Mouse (Mus musculus): ENCODE data around the gene Lrrc10.
"Not testable (repeated sequence)": the region's sequence is repeated elsewhere in the genome, so short reads cannot be mapped to it uniquely, and the experiment has no call there.

Lrrc10 gene

GRCm38 (mm10) chr10:117045175-117046056 lies at the start of gene Lrrc10:
TSS of gene Lrrc10 (plus strand) at chr10:117045341.
- no peak for DNase-seq

DNA sequence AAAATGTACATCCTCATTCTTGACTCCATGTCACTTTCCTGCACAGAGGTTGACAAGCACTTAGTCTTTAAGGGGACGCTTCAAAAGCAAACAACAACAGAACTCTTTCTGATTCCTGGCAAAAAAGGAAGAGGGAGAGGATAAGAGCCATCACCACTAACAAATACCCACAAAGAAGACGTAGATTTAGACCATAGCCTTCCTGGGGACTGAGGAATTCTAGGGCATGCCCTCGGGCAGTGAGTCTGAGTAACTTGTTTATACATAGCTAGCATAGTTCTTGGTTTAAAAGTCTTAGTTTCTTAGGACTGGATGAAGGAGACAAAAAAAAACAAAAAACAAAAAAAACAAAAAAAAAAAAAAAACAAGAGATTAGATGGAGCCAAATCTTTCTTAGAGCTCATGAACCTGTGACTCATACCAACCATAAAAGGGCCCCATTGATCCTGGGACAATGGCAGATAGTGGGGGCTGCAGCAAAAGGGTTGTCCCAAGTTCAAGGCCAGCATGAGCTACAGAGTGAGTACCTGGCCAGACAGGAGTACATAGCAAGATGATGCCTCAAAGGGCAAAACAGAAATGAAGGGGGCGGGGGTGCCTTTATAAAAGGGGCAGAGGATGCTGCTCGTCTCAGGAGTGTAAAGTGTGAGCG lies 49.4 kb upstream of the Lrrc10 start:
- no peak for DNase-seq

DNA sequence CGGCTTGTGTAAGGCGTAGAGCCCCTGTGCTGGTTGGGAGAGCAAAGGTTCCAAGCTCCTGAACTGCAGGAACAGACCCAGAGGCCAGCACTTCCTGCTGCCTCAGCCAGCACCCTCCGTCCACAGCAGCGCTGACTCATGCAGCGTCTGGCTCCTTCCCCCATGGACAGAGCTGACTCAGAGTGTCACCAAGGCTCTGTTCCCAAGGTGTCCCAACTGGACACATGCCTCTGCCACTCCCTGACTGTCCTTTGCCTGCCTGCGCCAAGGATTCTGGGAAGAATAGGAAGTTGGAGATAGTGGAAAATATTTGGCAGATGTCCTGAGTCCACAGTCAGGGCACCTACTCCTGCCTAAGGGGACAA lies 48.9 kb upstream of the Lrrc10 start:
- DNase-seq = no peak

GRCm38 (mm10) chr10:116998716-116999455 lies 46.3 kb upstream of the Lrrc10 start:
- DNase-seq = no peak

GRCm38 (mm10) chr10:117000975-117001374 lies 44.2 kb upstream of the Lrrc10 start:
- DNase-seq = no peak

GRCm38 (mm10) chr10:117004695-117005094 lies 40.4 kb upstream of the Lrrc10 start:
- DNase-seq = no peak

- no peak for DNase-seq
These were observed 39.3 kb upstream of the Lrrc10 start for GRCm38 (mm10) chr10:117005707-117006464.

DNA sequence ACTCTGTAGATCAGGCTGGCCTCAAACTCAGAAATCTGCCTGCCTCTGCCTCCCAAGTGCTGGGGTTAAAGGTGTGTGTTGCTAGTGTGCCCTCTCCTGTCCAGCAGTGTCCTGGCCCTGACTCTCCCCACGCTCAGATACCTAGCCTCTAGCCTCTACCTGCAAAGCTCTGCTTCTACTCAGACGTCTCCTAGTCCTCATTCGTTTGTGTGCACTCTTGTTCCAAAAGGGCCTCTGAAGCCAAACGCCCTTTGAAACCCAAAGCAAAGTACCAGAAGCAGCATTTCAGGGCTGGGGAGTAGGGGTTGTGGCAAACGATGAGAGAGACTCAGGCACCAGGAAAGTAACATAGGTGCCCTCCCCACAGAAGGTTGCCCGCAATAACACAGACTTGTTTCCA lies 35.5 kb upstream of the Lrrc10 start:
- no peak for DNase-seq

DNA sequence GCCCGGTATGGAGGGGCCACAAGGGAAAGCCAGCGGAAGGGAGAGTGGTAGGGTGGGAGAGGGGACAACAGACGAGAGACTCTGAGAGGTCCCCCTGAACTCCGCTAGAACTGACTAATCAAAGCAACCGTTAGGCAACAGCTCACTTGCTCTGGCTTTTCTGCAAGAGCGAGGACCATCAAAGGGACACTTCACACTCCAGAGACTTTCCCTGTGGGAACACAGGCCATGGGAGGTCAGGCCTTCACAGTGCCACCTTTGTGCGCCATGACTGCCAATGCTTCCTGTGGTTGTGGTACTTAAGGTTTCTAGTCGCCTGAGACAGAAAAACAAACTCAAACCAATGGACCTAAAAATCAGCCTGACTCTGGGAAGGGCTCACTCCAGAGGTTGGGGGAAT lies 34.1 kb upstream of the Lrrc10 start:
- no peak for DNase-seq

DNA sequence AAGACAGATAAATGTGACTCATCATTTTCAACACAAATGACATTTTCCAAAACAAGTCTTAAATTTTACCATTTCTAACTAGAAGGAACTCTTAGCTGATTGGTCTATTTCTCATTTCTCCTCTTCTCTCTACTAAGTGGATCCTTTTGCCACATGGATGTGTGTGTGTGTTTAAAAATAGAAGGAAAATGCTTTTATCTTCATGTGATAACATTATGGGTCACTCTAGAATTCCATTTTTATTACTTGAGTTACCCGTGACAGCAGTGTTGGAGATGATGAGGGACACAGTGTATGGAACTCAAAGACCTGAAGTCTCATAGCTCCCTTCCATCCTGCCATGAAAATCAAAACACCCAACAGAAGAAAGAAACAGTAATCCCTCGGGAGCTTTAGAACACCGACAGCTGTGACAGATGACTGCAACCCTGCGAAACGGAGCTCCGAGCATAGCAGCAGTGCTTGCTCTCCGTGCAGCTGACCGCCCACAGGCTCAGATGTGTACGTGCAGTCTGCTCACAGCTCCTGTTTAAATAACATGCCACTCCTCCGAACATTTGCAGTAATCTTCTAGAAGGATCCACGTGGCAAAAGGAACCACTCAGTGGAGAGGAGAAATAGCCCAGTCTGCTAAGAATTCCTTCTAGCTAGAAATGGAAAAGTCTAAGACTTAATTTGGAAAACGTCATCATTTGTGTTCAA lies 31.3 kb upstream of the Lrrc10 start:
- DNase-seq = peak; percentile 42

DNA sequence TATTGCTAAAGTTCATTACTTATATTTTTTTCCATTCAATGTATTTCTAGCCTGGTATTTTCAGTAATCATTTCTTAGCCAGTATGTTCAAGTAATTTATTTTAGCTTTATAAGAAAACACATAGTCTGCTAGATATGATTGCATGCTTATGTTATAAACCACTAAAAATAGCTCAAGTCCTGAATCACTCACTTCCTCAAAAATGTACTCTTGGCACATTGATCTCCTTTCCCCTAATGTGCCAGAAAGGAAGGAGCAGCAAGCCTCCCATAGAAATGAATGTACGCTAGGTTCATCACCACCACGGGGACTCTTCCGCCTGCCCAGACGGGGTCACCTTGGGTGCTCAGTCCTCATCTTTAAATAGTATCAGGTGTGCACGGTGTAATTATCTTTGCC lies 30.6 kb upstream of the Lrrc10 start:
- no peak for DNase-seq

- no peak for DNase-seq
These were observed 26.8 kb upstream of the Lrrc10 start for GRCm38 (mm10) chr10:117018281-117018840.

GRCm38 (mm10) chr10:117021020-117021754 lies 24.0 kb upstream of the Lrrc10 start:
- DNase-seq = no peak

GRCm38 (mm10) chr10:117023693-117024092 lies 21.4 kb upstream of the Lrrc10 start:
- no peak for DNase-seq

DNA sequence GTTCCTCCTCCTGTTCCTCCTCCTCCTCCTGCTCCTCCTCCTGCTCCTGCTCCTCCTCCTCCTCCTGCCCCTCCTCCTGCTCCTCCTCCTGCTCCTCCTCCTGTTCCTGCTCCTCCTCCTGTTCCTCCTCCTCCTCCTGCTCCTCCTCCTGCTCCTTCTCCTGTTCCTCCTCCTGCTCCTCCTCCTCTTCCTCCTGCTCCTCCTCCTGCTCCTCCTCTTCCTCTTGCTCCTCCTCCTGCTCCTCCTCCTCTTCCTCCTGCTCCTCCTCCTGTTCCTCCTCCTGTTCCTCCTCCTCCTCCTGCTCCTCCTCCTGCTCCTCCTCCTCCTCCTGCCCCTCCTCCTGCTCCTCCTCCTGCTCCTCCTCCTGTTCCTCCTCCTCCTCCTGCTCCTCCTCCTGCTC lies 19.4 kb upstream of the Lrrc10 start:
- not testable (repeated sequence) for DNase-seq

GRCm38 (mm10) chr10:117026176-117026575 lies 19.0 kb upstream of the Lrrc10 start:
- DNase-seq = no peak

DNA sequence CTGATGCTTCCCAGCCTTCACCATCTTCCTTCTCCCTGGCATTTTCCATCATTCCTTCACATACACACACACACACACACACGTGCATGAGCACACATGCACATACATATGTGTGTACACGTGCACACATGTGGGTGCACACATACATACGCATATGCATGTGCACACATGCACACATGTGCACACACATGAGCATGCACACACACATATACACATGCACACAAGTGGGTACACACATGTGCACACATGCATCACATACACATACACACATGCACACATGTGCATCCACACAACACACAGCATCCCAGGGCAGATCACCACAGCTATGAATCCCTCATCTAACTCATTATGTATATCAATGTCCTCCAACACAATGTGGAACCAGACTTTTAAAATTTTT lies 14.0 kb upstream of the Lrrc10 start:
- DNase-seq = no peak

DNA sequence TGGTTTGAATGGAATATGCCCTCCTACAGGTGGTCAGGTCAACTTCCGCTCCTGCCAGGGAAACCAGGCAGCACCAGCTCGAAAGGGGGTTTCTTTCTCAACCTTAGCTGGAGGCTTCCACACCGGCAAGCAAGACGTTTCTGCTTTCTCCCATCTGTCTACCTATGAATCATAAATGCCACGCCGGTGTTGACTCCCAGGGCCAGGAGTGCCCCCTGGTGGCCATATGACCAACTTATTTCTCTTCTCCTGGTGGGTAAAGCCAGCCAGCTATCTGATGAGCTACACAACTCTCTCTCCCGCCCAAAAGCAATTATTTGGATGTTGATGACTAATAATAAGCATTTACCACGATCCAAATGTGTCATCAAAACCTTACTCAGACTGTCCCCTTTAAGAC lies 11.4 kb upstream of the Lrrc10 start:
- DNase-seq = peak; percentile 60

DNA sequence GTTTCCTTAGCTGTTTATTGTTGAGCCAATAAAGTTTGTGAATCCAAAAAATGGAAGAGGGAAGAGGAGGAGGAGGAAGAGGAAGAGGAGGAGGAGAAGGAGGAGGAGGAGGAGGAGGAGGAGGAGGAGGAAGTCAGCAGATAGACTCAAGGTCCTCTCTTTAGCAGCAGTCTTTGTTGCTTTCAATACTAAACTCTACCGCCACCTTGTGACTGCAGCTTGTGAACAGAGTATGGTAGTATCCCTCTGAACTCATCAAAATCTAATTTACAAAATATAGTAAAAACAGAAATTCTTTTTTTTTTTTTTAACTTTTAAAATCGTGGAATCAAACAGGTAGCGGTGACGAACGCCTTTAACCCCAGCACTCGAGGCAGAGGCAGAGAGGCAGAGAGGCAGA lies 4.8 kb upstream of the Lrrc10 start:
- no peak for DNase-seq

DNA sequence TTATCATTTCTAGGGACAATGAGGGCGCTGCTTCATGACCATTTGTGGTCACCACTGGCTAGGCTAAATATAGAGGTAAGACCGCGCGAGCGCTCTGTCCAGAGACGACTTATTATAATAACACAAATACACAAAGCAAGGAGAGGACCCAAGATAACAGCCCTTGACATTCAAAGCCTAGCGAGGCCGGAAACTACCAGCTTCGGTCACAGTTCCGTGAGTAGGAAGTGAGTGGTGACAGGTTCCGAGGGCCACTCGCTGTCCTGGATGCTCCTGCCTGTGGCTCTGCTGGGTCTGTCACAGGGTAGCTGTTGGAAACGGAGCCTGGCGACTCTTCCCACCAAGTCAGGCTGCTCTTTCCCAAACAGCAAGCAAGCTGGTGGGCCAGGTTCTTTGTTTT lies 2.8 kb upstream of the Lrrc10 start:
- DNase-seq = no peak

GRCm38 (mm10) chr10:117043497-117044166 lies 1.5 kb upstream of the Lrrc10 start:
- DNase-seq = not testable (repeated sequence)
